In genomic region chr9:43238631-43239545, GRCm38 (mm10) we compare ENCODE assay signal across 8 mouse cellular contexts. TPM values are rescaled to one million over a fixed set of nuclear protein-coding genes. Genes with fewer than 3 reads are reported as not detected.
DNase-seq lines count a peak whose midpoint lies in the region; ATAC-seq and TF ChIP-seq lines count a peak whose summit lies in the region.

No protein-coding gene starts in this region.

- TF ChIP-seq POLR2A in olfactory bulb, adult 2 months (IDR thresholded peaks at IDR 0.05; ENCODE audit: insufficient read depth, low read depth, low read length) = no peak

- no peak overlapping the region for H3K9ac ChIP-seq in forebrain, postnatal 0 days
- H3K9ac ChIP-seq in limb, embryonic 15.5 days = peak overlapping the region; percentile 74

- peak; percentile 44 for DNase-seq in adrenal gland, adult 2 months
- DNase-seq in adrenal gland, postnatal 4 days (ENCODE audit: low spot score in 2 of 2) = no peak
- DNase-seq in NIH3T3 (ENCODE audit: low read depth) = peak; percentile 65
- no peak for DNase-seq in forebrain, postnatal 0 days

- H3K4me2 ChIP-seq in forebrain, postnatal 0 days (ENCODE audit: low read depth) = peak overlapping the region; percentile 68
- peak overlapping the region; percentile 71 for H3K4me2 ChIP-seq in limb, embryonic 15.5 days

- H3K4me1 ChIP-seq in forebrain, postnatal 0 days (ENCODE audit: insufficient read depth) = no peaks in the 10 kb centered on the region
- peaks cover 46% of the 10 kb centered on the region for H3K4me1 ChIP-seq in limb, embryonic 15.5 days
- H3K4me1 ChIP-seq in olfactory bulb, adult 2 months (ENCODE audit: control insufficient read depth, insufficient read depth, low read length) = peaks cover 13% of the 10 kb centered on the region; the same call in 1 of the 2 replicates

- 2% methylated on average over 51 of the region's 51 CpGs for WGBS in forebrain, postnatal 0 days
- under 1% methylated on average over 51 of the region's 51 CpGs for WGBS in limb, embryonic 15.5 days
- 6% methylated on average over 51 of the region's 51 CpGs for WGBS in olfactory bulb, adult 2 months

- TF ChIP-seq CTCF in forebrain, postnatal 0 days (IDR thresholded peaks at IDR 0.05; ENCODE audit: low read depth) = no peak
- no peak for TF ChIP-seq CTCF in olfactory bulb, adult 2 months (IDR thresholded peaks at IDR 0.05; ENCODE audit: insufficient read depth, low read depth, low read length)

- no peaks in the 10 kb centered on the region for H3K9me3 ChIP-seq in forebrain, postnatal 0 days (ENCODE audit: low read length)
- H3K9me3 ChIP-seq in limb, embryonic 15.5 days = no peaks in the 10 kb centered on the region

- peak; percentile 27; the same call in 1 of the 2 replicates for ATAC-seq in forebrain, postnatal 0 days
- no peak for ATAC-seq in limb, embryonic 15.5 days (ENCODE audit: insufficient number of reproducible peaks, low FRiP score, low TSS enrichment, low read depth)
- ATAC-seq in granulocyte monocyte progenitor cell, adult 5-6 weeks (replicated peaks; ENCODE audit: poor library complexity, severe bottlenecking) = no peak
- ATAC-seq in megakaryocyte progenitor cell, adult 5-6 weeks (replicated peaks; ENCODE audit: poor library complexity) = no peak

- peak overlapping the region; percentile 40 for H3K4me3 ChIP-seq in forebrain, postnatal 0 days (ENCODE audit: low read depth, low read length)
- H3K4me3 ChIP-seq in limb, embryonic 15.5 days = peak overlapping the region; percentile 98
- H3K4me3 ChIP-seq in olfactory bulb, adult 2 months (ENCODE audit: insufficient read depth, low read depth, low read length) = peak overlapping the region; percentile 46

- H3K36me3 ChIP-seq in forebrain, postnatal 0 days (ENCODE audit: insufficient read depth) = no peaks in the 10 kb centered on the region
- H3K36me3 ChIP-seq in limb, embryonic 15.5 days = peaks cover 22% of the 10 kb centered on the region; the same call in 1 of the 2 replicates

- H3K27me3 ChIP-seq in forebrain, postnatal 0 days (ENCODE audit: insufficient read depth, low read length) = peaks cover 23% of the 10 kb centered on the region
- H3K27me3 ChIP-seq in limb, embryonic 15.5 days = no peaks in the 10 kb centered on the region

- no peak overlapping the region for H3K27ac ChIP-seq in forebrain, postnatal 0 days (ENCODE audit: low read depth, low read length)
- peak overlapping the region; percentile 95 for H3K27ac ChIP-seq in limb, embryonic 15.5 days
- H3K27ac ChIP-seq in olfactory bulb, adult 2 months (ENCODE audit: insufficient read depth, low read depth, low read length) = no peak overlapping the region

RNA-seq across cellular contexts. Expression of gene Oaf, which starts 0.8 kb away (rescaled TPM):
- total RNA-seq in adrenal gland, adult 2 months (2021) = 10 to 100 TPM; 13.5 to 28.5 TPM
- 13.4 and 25.1 TPM in 2 replicates for polyA plus RNA-seq in adrenal gland, adult 2 months (2012; rRNA removed)
- total RNA-seq in adrenal gland, postnatal 4 days (2021) = 10 to 100 TPM; 31.6 to 32.2 TPM
- 5.0 and 14.3 TPM in 2 replicates for total RNA-seq in forebrain, postnatal 0 days (2014; rRNA removed)
- 7.8 and 7.9 TPM in 2 replicates for polyA plus RNA-seq in forebrain, postnatal 0 days (2015; fragmentation: Nextera tagmentation; extraction: Ambion mirVana)
- 78.4 and 102 TPM in 2 replicates for polyA plus RNA-seq in limb, embryonic 15.5 days (2015; fragmentation: Nextera tagmentation; extraction: Ambion mirVana)
- not detected in 2 replicates for polyA plus RNA-seq in olfactory bulb, adult 2 months (2012; ENCODE audit: insufficient read depth, insufficient read length, low replicate concordance, missing spikeins)
- total RNA-seq in granulocyte monocyte progenitor cell, adult 5-6 weeks (2014; fragmentation: Nextera tagmentation) = 11.1 and 14.2 TPM in 2 replicates
- total RNA-seq in granulocyte monocyte progenitor cell, adult 5-6 weeks (2017) = 7.1 and 11.6 TPM in 2 replicates
- 19.2 and 20.9 TPM in 2 replicates for total RNA-seq in megakaryocyte progenitor cell, adult 5-6 weeks (2015)
- total RNA-seq in megakaryocyte progenitor cell, adult 5-6 weeks (2017) = 10.0 and 17.0 TPM in 2 replicates

RNA-seq across cellular contexts. Expression of gene Pou2f3, which starts 28.7 kb away (rescaled TPM):
- not detected for total RNA-seq in adrenal gland, adult 2 months (2021)
- polyA plus RNA-seq in adrenal gland, adult 2 months (2012; rRNA removed) = 0.03 TPM in 1 of 2 replicates, not detected in the other
- total RNA-seq in adrenal gland, postnatal 4 days (2021) = under 1 TPM in 1 of 2 experiments, not detected in 1; 0.14 TPM
- not detected in 2 replicates for total RNA-seq in forebrain, postnatal 0 days (2014; rRNA removed)
- 0.05 TPM in 1 of 2 replicates, not detected in the other for polyA plus RNA-seq in forebrain, postnatal 0 days (2015; fragmentation: Nextera tagmentation; extraction: Ambion mirVana)
- polyA plus RNA-seq in limb, embryonic 15.5 days (2015; fragmentation: Nextera tagmentation; extraction: Ambion mirVana) = 10.2 and 11.8 TPM in 2 replicates
- polyA plus RNA-seq in olfactory bulb, adult 2 months (2012; ENCODE audit: insufficient read depth, insufficient read length, low replicate concordance, missing spikeins) = not detected in 2 replicates
- total RNA-seq in granulocyte monocyte progenitor cell, adult 5-6 weeks (2014; fragmentation: Nextera tagmentation) = not detected in 2 replicates
- total RNA-seq in granulocyte monocyte progenitor cell, adult 5-6 weeks (2017) = not detected in 2 replicates
- not detected in 2 replicates for total RNA-seq in megakaryocyte progenitor cell, adult 5-6 weeks (2015)
- not detected in 2 replicates for total RNA-seq in megakaryocyte progenitor cell, adult 5-6 weeks (2017)

Comparison
In these comparisons a context has a peak if more than half of its experiments do, and no peak if none do; other contexts are left out.
1. DNase-seq: peak in adrenal gland, adult 2 months (single experiment) and NIH3T3 (single experiment); none in adrenal gland, postnatal 4 days (0 of 2) and forebrain, postnatal 0 days (single experiment).
2. H3K4me3 ChIP-seq: peak in every context shown above with its lines; median percentile 98 in limb, embryonic 15.5 days; 46 in olfactory bulb, adult 2 months; 40 in forebrain, postnatal 0 days.